Mouse (Mus musculus): ENCODE measurements around the gene C9.
A peak's percentile ranks its signal among the peaks of the same experiment; 100 is the strongest.

The C9 gene

DNA sequence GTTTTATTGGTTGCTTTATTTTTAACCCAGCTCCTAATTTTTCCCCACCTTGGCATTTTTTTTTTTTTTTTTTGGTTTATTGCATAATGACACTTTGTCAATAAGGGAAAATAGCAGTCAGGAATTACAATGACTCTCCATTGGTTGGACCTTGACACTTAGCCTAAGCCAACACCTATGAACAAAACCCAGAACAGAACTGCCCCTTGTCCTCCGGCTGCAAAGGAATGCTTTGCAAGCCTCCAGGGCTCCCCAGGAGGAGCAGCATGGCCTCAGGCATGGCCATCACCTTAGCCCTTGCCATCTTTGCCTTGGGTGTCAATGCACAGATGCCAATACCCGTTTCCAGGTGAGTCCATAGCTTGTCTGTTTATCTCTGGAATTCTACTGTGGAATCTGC is at the start of gene C9:
C9 (plus strand) TSS at position 193 of the 400 bp plus-strand sequence.
- DNase-seq: no peak

DNA sequence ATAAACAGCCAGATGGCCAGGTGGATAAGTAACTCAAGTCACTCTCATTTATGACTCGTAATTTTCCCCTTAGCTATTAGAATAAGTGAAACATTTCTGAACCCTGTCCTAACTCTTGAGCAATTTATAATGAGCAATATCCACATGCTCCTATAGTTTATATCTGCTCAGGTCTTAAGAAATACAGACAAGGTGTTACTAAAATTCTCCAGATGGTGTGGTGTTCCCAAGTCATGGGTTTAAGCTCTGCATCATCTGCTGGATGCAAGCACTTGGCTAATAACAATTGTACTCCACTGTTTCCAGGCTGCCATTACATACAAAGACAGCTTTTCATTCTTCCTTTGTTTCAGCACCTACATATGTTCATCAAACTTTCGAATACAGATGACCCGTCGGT is 46.9 kb upstream of the C9 start:
- peak; percentile 5 for DNase-seq

DNA sequence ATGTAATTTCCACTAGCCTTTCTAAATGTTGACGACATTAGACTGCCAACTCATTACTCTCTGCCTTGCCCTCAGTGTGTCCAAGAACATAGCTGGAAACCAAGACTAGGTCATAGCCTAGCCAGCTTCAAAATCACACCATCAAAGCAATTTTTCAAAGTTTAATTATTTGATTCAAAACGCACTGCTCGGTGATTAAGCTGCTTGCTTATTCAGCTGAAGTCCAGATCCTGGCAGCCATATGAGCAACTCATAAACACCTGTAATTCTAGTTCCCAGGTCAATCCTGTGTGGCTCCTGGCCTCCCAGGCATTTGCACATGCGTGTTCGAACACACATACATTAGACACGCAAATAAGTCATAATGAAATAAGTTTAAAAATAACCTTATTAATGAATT is 46.2 kb upstream of the C9 start:
- DNase-seq: peak; percentile 73

DNA sequence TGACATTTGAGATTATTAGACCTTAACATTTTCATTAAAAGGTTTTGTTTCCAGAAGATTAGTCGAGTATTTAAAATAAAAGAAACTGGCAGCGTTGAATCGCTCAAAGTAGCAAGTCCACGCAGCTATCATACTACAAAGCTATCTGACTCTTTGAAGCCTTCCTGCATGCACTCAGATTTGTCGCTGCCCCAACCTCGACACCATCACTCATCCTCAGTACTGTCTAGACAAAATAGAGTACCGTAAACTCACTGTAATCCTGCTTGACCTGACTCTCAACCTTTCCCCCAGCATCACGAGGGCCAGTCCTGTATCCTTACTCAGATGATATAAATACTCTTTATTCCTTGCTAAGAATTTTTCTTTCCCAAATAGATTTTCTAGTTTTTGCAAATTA is 45.0 kb upstream of the C9 start:
- peak; percentile 39 for DNase-seq

DNA sequence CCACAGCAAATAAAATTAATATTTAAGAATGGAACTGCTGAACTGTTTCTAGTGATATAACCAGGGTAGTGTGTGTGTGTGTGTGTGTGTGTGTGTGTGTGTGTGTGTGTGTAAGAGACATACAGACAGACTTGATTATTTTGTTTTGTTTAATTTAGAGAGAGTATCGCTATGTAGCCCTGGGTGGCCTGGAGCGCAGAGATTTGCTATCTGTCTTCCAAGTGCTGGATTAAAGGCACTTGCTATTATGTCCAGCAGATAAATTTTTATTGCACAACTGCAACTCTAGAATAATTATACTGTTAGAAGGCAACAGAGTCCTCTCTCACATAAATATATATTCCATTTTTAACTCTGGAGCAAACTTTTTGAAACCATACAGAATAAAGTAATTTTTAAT is 42.7 kb upstream of the C9 start:
- no peak for DNase-seq

DNA sequence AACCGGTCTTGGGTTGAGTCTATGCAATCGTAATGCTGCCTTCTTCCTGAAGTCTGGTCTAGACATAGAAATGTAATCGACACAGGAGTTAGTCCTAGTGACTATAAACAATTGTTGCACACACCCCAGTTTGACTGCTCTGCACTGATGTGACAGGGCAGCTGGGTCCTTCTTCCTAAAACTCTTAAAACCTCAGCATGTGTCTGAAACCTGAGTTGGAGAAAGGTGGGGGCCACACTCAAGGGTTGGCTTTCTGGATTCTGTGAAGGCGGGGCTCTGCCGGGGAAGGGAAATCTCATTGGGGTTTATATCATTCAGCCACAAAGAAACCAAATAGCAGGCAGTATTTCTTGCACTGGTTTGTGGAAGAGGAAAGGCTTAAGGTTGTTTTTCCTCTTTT is 41.0 kb upstream of the C9 start:
- DNase-seq: no peak

DNA sequence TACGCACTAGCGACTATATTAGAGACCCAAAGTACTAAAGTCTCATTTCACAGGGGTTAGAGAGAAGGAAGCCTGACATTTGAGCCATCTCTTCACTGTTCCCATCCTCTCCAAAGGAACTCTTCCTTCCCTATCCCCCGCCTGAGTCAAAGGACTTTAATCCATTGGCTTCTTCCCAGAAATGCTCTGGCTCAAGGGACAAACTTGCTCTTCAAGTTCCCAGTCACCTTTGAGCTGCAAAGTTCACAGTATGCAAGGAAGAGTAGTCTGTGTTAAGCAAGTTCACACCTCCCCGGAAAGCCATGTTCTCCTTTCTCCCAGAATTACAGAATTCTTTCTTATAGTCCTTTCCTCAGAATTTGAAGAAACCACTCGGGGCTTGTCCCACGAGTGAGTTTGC is 38.4 kb upstream of the C9 start:
- DNase-seq: peak; percentile 68

DNA sequence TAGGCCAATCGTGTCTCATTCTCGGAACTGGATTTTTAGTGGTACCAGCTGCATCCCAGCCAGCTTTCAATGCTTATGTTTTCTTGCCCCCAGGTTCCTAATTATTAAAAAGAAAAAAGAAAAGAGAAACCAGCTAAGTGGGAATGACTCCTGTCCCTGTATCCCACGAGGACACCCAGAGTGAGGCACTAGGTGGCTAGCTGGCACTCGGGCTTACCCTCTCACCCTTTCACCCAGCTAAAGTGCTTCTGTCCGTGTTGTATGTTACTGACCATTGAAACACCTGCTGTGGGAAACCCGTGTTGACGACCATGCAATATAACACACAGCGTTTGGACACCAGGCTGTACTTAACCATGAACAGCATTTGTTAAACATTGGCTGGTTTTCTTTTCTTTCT is 36.1 kb upstream of the C9 start:
- DNase-seq: peak; percentile 71

DNA sequence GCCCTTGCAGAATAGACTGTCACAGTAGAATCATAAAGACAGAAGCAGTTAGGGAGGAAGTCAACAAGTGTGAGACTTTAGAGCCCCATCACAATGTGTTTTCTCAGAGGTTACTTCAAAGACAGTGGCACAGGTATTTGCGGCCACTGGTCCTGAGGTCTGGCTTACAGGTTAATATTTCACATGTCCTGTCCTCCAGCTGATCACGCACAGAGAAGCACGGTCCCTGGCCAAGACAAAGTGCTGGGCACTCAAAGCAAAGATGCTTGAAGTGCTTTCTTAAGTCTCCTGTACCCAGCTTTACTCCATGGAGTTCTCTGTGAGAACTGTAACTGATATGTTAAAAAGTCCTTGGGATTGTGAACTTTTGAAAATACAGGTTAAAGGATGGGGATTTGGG is 35.0 kb upstream of the C9 start:
- peak; percentile 15 for DNase-seq

DNA sequence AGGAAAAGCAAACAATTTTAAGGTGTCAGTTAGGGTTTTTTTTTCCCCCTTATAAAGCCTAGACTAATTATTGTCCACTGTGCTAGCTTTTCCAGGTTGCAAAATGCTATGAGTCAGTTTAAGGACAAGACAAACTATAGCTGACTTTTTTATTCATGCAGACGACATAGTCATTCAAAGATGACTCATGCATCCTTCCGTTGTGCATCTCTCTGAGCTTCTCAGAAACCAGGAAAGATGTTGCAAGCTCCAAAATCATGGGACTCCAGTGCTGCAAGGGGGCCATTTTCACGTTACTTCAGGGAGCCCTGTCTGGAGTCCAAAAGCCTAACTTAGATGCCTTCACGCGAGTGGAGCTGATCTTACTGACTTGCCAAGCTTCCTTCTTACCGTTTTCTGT is 33.8 kb upstream of the C9 start:
- DNase-seq: peak; percentile 92

DNA sequence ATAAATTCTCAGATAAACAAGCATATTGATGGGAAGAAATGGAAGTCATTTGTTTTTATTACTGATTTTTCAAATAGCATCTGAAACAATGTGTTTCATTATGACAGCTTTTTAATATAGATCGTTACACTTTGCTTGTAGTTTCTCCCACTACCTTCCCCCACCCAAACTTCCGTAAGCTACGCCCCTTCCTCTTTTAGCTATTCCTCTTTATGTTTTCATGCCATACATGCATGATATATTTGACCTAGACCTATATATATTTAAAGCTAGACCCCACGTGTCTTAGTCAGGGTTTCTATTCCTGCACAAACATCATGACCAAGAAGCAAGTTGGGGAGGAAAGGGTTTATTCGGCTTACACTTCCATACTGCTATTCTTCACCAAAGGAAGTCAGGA is 29.8 kb upstream of the C9 start:
- peak; percentile 12 for DNase-seq

DNA sequence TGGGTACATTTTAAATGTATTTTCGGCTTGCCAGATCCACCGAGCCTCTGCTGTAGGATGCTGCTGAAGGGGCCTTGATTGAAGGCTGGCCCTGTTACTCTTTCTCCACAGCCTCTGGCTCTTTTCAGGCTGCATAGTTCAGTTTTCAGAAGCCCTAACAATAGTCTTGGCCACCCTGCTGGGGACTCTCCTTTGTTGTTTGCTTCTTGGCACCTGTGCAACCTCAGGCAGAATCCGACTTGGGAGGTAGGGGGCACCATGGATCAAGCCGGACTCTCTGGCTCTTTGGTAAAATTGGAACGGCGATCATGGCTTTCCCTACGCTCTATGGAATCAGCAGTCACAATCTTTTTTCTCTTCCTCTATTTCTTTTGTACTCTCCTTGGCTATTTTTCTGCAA is 13.3 kb upstream of the C9 start:
- DNase-seq: no peak

DNA sequence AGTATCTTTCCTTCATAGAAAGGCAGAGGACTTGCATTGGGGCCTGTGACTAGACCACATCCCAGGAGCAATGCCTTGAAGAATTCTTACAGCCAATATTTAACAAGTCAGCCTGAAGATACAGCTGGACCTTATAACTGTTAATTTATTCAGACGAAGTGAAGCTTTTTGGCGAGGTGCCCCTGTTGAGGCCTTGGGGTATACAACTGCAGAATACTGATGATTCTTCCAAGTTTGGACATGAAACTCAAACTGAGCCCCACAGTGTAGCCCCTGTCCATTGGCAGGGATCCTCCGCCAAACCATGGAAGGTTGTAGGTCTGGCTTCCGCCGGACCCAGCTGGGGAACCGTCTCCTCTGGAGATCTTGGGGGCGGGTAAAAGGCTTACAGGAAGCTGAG is 12.7 kb upstream of the C9 start:
- DNase-seq: peak; percentile 94

DNA sequence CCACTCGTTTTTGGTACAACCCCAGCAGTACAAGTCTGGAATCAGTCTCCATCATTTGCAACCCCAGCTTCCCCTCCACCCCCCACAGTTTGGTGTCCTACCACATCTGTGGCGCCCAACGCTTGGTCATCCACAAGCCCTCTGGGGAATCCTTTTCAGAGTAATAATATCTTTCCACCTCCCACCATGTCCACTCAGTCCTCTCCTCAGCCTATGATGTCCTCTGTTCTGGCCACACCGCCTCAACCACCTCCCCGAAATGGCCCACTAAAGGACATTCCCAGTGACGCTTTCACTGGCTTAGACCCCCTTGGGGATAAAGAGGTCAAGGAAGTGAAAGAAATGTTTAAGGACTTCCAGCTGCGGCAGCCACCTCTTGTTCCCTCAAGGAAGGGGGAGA is 9.8 kb upstream of the C9 start:
- peak; percentile 96 for DNase-seq

DNA sequence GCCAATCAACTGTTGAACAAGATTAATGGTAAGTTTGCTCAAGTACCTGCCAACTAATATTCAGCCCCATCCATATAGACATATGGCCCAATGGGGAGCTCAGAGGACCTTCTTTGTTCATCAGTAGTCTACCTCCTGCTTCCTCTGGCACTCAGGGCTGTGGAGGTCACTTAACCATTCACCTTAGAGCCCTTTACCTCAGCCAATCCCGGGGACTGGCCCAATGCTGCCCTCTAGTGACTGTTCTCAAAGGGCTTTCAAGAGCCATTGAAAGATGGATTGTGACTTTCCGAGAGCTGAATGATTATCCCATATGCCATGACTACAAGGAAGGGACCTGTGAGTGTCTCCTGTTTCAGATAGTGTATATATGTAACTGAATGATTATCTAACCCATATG is 9.4 kb upstream of the C9 start:
- DNase-seq: peak; percentile 85

DNA sequence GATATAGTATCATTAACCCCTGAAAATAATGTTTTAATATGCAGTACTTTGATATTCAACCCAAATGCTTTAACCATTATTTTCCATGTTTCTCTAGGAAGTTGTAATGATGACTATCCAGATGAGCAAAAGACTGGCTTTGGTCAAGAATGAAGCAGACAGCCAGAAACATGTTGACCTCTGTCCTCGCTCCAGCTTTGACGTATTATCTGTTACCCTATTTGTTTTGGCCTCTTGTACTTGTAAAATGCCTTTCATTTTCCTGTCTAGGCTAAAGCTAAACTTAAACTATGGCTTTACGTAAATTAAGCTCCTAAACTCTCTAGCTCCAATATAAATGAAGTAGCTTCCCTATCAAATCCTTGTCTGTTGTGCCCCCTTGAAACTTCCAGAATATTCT is 6.4 kb upstream of the C9 start:
- no peak for DNase-seq

DNA sequence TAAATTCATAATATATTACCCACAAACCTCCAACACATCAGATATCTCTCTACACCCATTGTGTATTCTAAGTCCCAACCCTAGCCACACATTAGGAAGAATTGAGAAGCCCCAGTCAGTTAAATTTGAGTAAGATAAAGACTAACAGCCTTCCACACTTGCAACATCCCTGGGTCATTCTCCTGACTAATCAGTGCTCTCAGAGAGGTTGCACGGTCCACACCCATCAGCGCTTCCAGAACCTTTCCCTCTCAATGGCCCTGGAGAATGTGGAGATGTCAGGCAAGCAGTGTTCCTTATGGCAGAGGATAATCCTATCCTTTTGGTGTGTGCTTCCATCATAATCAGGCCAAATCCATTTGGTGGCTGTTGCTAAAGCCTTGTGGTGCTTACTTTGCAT is 675 bp upstream of the C9 start:
- no peak for DNase-seq

DNA sequence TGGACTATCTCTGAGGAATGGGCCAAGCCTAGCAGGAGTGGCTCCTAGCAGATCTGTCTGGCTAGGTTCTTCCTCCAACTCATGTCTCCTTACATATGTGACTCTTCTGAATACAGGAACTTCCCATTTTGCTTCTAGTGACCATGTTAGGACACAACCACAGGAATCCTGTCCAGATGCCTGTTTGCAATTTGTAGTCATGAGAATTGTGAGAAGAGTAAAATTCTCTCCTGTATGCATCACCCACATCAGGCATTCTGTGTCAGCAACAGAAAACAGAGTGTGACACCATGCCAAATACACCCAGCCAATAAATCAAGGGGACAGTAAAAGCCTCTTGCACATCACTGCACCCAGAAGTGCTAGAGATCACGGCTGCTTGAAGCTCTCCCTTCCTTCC is 1.1 kb downstream of the C9 start:
- no peak for DNase-seq

DNA sequence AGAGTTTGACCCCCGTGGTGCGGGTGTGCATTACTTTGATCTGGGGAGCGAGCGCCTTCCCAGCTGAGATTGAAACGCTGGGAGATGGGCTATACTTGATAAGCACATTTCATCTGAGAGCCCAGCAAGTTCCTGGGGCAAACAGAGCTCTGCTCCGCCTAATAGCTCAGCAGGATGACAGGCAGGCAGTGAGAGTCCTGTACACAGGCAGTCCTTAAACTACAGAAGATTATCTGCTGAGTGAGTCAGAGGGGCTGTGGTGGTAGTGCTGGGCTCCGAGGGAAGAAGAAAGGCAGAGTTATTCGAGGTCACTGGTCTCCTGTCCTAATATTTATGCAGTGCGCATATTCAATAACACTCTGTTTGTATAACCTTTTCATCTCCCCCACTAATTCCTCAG is 3.8 kb downstream of the C9 start:
- peak; percentile 88 for DNase-seq

DNA sequence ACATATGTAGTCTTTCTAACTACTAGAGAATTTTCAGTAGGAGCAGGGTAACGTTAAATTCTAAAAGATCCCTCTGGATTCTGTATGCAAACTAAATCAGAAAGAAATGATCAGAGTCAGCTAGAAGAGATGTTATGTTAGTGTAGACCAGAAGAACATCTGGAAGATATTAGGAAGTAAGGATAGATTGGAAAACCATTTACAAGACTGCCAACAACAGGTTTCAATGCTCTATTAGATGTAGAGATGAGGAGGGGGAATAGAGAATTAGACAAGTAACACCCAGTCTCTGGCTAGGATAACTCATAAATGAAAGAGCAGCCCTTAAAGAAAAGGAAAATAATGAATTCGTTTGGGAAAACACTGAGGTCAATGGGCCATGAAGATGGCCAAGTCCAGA is 9.3 kb downstream of the C9 start:
- no peak for DNase-seq

DNA sequence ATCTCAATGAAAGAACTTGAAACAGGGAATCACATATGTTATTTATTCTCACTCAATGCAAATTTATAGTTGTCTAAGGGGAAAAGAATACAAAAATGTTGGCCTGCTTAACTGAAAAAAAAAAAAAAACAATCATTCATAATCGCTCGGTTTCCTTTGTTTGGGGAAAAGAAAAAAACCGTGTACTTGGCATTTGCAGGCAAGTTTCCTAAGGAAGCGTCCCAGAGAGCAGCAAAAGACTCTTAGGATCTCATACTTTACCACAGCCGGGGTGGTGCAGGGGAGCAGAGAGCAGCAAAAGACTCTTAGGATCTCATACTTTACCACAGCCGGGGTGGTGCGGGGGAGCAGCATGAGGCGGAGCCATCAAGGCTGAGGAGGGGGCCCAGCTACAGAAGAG is 16.3 kb downstream of the C9 start:
- no peak for DNase-seq

DNA sequence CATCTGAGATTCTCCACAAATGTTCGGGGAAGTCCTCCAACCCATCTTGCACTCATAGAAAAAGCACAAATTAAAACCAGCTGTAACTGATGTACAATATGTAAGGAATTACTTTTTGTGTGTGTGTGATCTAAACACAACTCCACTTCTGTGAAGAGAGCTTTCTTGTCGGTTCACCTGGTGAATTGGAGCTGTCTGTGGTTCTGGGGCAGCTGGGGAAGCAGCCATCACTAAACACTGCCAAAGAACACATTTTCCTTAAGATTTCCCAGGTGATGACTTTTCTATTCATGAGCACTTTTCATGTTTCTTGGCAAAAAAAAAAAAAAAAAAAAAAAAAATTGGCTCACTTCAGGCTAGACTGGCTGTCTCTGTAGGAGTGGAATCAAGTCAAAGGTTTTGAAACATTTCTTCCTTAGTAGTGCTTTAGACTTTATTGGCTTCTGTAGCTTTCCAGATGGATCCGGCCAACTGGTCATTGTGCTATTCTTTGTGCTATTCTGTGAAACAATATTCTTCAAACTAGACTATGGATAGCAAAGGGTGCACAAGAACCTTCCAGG is 18.3 kb downstream of the C9 start:
- DNase-seq: no peak

DNA sequence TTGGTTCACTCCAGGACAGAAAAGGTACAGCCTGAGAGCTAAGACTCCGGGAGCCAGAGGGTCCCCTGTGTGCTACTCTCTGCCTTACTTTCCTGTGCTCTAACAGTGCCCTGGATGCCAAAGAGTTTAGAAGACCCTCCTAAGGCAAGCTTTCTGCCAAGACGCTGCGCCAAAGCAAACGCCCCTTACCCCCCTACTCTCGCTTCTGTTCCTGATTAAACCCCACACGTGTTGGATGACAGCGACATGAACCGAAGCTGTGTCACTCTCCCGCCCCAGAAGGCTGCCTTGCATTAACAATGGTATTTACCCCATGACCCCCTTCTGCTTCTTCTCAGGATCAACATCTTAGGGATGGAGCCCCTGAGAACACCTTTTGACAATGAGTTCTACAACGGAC is 21.9 kb downstream of the C9 start:
- DNase-seq: peak; percentile 81

DNA sequence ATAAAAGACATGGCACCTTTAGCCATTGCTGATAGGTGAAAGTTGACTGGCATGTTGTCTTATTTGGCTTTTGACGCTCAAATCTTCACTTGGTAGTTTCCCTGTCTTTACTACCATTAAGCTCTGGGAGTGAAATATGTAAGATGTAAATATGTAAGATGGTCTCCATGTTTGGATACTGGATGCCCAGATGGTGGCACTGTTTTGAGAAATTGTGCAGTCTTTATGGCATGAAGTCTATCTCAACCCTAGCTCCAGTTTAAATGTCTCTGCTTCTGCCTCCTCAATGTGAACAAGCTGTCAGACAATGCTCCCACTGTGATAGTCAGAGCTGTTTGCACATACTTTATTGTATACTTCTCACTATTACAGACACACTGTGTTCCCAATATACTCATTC is 23.7 kb downstream of the C9 start:
- no peak for DNase-seq

DNA sequence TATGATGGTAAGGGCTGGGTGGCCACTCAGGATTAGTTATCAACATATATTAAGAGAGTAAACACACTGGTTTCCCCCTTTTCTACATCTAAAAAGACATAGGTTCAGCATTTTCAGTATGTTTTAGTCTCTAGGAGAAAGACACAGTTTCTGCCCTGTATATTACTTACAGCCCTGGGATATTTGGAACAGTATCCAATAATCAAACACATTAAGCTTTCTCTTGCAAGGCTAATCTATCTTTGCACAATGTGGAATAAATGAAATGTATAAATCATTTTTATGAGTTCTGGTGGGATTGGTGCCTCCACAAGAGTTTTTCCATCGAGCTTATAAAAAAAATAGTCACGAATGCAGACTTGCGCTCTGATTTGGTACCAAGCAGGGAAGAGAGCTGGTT is 24.3 kb downstream of the C9 start:
- no peak for DNase-seq

DNA sequence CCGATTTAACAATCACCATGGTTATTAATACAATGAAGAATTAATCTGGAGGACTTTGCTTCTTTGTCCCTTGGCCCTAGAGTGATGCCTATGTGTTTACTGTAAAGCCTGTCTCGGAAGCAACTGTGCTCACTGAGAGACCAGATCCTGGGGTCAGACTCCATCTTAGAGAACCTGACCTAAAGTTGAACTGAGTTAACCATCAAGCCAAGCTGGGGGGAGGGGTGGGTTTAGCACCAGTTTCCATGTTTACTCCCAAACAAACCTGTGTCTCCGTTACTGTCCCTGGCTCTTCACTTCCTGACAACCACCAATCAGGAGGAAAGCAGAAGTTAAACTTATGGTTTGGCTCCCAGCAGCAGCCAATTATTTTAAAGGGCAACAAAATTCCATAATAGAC is 38.4 kb downstream of the C9 start:
- no peak for DNase-seq

Measured in heart, adult 11 months (tissue).